Mouse (Mus musculus) layer of hippocampus, adult 11-12 months (tissue): ENCODE results near the gene Kdm2a.
A peak's percentile ranks its signal among the peaks of the same experiment; 100 is the strongest.

ENCODE experiments used
- DNase-seq: peaks from one replicate; pipeline ENCODE4 v3.0.0; 2022; ENCODE audit warnings: low spot score

Kdm2a gene

GRCm38 (mm10) chr19:4299126-4299525, 99.0 kb downstream of the Kdm2a start:
- DNase-seq: no peak

GRCm38 (mm10) chr19:4298322-4299121, 99.6 kb downstream of the Kdm2a start:
- no peak for DNase-seq

GRCm38 (mm10) chr19:4297851-4298250, 100.2 kb downstream of the Kdm2a start:
- DNase-seq: no peak

GRCm38 (mm10) chr19:4296611-4297010, 101.5 kb downstream of the Kdm2a start:
- DNase-seq: no peak

- DNase-seq: no peak
Measured at GRCm38 (mm10) chr19:4295391-4295790, 102.7 kb downstream of the Kdm2a start.

GRCm38 (mm10) chr19:4294381-4295097, 103.5 kb downstream of the Kdm2a start:
- DNase-seq: peak; percentile 57

- no peak for DNase-seq
Measured at GRCm38 (mm10) chr19:4291161-4291560, 106.9 kb downstream of the Kdm2a start.

- no peak for DNase-seq
Measured at GRCm38 (mm10) chr19:4290749-4291148, 107.3 kb downstream of the Kdm2a start.

GRCm38 (mm10) chr19:4283653-4284052, 114.4 kb downstream of the Kdm2a start:
- no peak for DNase-seq

- peak; percentile 95 for DNase-seq
Measured at GRCm38 (mm10) chr19:4282898-4283553, 115.1 kb downstream of the Kdm2a start, which contains the start of gene Ankrd13d. Gene Ankrd13d, minus strand, starts transcription at chr19:4283137.

- DNase-seq: no peak
Measured at GRCm38 (mm10) chr19:4280425-4280824, 117.7 kb downstream of the Kdm2a start.

- DNase-seq: no peak
Measured at GRCm38 (mm10) chr19:4279487-4279886, 118.6 kb downstream of the Kdm2a start.

- no peak for DNase-seq
Measured at GRCm38 (mm10) chr19:4270972-4271371, 127.1 kb downstream of the Kdm2a start.

- DNase-seq: no peak
Measured at GRCm38 (mm10) chr19:4270187-4270586, 127.9 kb downstream of the Kdm2a start.

GRCm38 (mm10) chr19:4268566-4269361, 129.3 kb downstream of the Kdm2a start, which contains the start of gene Ssh3:
Gene Ssh3, minus strand, starts transcription at chr19:4269180.
- peak; percentile 73 for DNase-seq

GRCm38 (mm10) chr19:4265956-4266355, 132.1 kb downstream of the Kdm2a start:
- DNase-seq: no peak
